Mouse (Mus musculus) heart, adult 2 months (tissue): ENCODE measurements around the gene Dse. TPM values are rescaled to one million over a fixed set of nuclear protein-coding genes. Genes with fewer than 3 reads are reported as not detected.

Source experiments
- DNase-seq, 2 experiments: peaks; one replicate each; pipeline ENCODE4 v3.0.0; 2021
- H3K27ac ChIP-seq: fragments of 200-600 bp; 2 replicates; pipeline ENCODE4 v1.8.1; 2022
- H3K27me3 ChIP-seq: fragments of 200-500 bp; 2 replicates; pipeline ENCODE4 v1.6.1; 2012; ENCODE audit warnings: mild to moderate bottlenecking, low read length, inconsistent platforms, mixed read lengths; ENCODE audit not compliant: control insufficient read depth, insufficient read depth
- H3K36me3 ChIP-seq: fragments of 200-500 bp; 2 replicates; pipeline ENCODE4 v1.6.1; 2012; ENCODE audit warnings: low read length, inconsistent platforms; ENCODE audit not compliant: control insufficient read depth, insufficient read depth
- H3K4me1 ChIP-seq: fragments of 200-500 bp; 2 replicates; pipeline ENCODE4 v1.6.1; 2011; ENCODE audit warnings: low read length; ENCODE audit not compliant: control insufficient read depth, insufficient read depth
- H3K4me3 ChIP-seq: fragments of 200-600 bp; 2 replicates; pipeline ENCODE4 v1.8.1; 2022
- H3K79me2 ChIP-seq: fragments of 200-500 bp; replicated peaks from 2 replicates; pipeline ENCODE4 v1.6.1; 2012; ENCODE audit warnings: mild to moderate bottlenecking, inconsistent platforms, low read length, moderate library complexity, mixed read lengths; ENCODE audit not compliant: control insufficient read depth, insufficient read depth
- H3K9ac ChIP-seq: fragments of 200-500 bp; 2 replicates; pipeline ENCODE4 v1.6.1; 2012; ENCODE audit warnings: low read depth, mild to moderate bottlenecking, control low read depth, inconsistent platforms, low read length, mixed read lengths
- CTCF ChIP-seq: fragments of 200-600 bp; IDR thresholded peaks from 2 replicates; pipeline ENCODE4 v1.8.1; 2022; ENCODE audit warnings: antibody characterized with exemption, mild to moderate bottlenecking, moderate library complexity
- EP300 ChIP-seq: fragments of 200-500 bp; IDR thresholded peaks from 2 replicates; pipeline ENCODE4 v1.6.1; 2011; ENCODE audit warnings: low read depth, low read length, control low read depth; ENCODE audit not compliant: insufficient read depth
- POLR2A ChIP-seq: fragments of 200-500 bp; IDR thresholded peaks from 2 replicates; pipeline ENCODE4 v1.6.1; 2011; ENCODE audit warnings: mild to moderate bottlenecking, low read depth, low read length, control low read depth; ENCODE audit not compliant: insufficient read depth
- WGBS: fragments of 180-500 bp; shearing (Covaris S2); methylation state at CpG from one replicate; pipeline ENCODE4 v1.1.7; 2018; 5-methylcytosine and 5-hydroxymethylcytosine counted together
- intact Hi-C: fragments of 180-260 bp; cut with DNase I; formaldehyde crosslinking; loops from one replicate; pipeline ENCODE4 v1.15.1; 2025
- polyA plus RNA-seq: library from polyadenylated mRNA; depleted of rRNA; stranded (reverse); fragments of >200 nt; gene quantifications from 2 replicates; pipeline ENCODE4 v1.2.3, GENCODE M21; 2012
- total RNA-seq, 2 experiments: library from RNA; stranded (reverse); gene quantifications; 2 replicates each; pipeline ENCODE4 v1.2.3; 2021

Gene Dse
- total and polyA plus RNA-seq, 3 experiments = 3.2 to 5.0 (median 4.3) TPM

DNA sequence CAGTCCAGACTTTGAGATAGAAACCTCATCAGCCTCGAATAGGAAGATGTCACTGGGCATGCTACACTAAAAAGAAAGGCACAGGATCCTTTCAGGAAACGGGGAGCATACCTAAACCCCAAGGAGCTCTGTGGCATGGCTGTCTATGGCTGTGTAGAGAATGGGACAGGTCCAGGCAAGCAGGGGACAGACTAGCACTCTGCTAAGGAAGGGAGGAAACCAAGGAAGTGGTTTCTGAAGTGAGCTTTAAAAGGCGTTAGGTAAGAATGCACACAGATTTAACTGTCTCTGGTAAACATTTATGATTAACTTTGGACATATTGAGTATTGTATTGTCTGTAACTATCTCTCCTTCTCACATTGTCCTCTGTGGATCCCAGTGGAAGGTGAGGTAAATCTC lies 10.2 kb downstream of the Dse start:
- Histone ChIP-seq H3K9ac (no peak overlapping the region), H3K27ac (no peak overlapping the region), H3K27me3 (no peaks in the 10 kb centered on the region), H3K79me2 (peaks cover 1% of the 10 kb centered on the region; the same call in 1 of the 2 replicates), H3K4me3 (no peak overlapping the region), H3K36me3 (no peaks in the 10 kb centered on the region; the same call in 1 of the 2 replicates), H3K4me1 (peaks cover 3% of the 10 kb centered on the region)
- no peak for DNase-seq
- TF ChIP-seq CTCF = no peak
- no peak for TF ChIP-seq POLR2A
- no peak for TF ChIP-seq EP300
- intact Hi-C loops = no loop called here
- WGBS = 45% methylated on average over 3 of the region's 3 CpGs

DNA sequence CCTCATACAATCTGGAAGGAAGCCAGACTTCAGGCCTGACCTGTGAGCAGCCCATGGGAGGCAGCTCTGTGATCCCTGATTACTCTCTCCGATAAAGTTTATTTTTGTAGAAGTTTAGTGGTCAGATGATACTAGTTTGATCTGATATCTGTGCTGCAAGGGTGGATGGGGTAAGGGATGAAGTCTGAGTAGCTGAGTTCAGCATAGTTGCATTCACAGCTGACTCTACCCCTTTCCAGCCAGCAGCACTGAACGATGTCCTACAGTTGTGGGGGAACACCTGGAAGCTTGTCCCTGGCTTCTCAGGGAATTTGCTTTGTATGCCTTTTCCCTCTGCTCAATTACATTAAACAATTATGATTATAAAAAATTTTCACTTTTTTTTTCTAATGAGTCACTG lies 12.6 kb downstream of the Dse start:
- H3K4me3 ChIP-seq = no peak overlapping the region
- H3K4me1 ChIP-seq = peaks cover 3% of the 10 kb centered on the region
- TF ChIP-seq POLR2A = no peak
- TF ChIP-seq CTCF = no peak
- TF ChIP-seq EP300 = no peak
- no peaks in the 10 kb centered on the region; the same call in 1 of the 2 replicates for H3K36me3 ChIP-seq
- no peak overlapping the region for H3K27ac ChIP-seq
- intact Hi-C loops = no loop called here
- peaks cover 1% of the 10 kb centered on the region; the same call in 1 of the 2 replicates for H3K79me2 ChIP-seq
- DNase-seq = no peak
- 36% methylated on average over 2 of the region's 2 CpGs for WGBS
- H3K9ac ChIP-seq = no peak overlapping the region
- H3K27me3 ChIP-seq = no peaks in the 10 kb centered on the region

DNA sequence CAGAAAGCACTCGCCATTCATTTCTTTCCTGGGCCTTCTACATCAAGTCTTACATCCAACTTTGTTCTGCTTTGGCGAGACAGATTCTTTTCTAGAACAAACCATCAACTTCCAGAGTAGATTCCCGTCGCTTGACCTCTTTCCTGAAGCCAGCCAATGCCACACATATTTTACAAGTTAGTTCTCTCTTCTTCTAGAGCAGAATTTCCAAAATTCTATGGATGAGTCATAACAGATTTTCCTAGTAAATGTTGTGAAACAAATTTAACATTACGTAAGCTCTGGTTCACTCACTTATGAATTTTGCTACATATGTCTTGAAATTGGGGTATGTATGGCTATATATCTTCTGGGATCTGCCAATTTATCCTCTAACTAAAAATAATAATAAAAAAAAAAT lies 13.0 kb downstream of the Dse start:
- Histone ChIP-seq H3K27ac (no peak overlapping the region), H3K27me3 (no peaks in the 10 kb centered on the region), H3K9ac (no peak overlapping the region), H3K79me2 (peaks cover 1% of the 10 kb centered on the region; the same call in 1 of the 2 replicates), H3K4me3 (no peak overlapping the region), H3K36me3 (no peaks in the 10 kb centered on the region; the same call in 1 of the 2 replicates), H3K4me1 (peaks cover 5% of the 10 kb centered on the region)
- DNase-seq = no peak
- TF ChIP-seq EP300 = no peak
- no peak for TF ChIP-seq POLR2A
- TF ChIP-seq CTCF = no peak
- intact Hi-C loops = no loop called here
- WGBS = 78% methylated on average over 5 of the region's 5 CpGs

DNA sequence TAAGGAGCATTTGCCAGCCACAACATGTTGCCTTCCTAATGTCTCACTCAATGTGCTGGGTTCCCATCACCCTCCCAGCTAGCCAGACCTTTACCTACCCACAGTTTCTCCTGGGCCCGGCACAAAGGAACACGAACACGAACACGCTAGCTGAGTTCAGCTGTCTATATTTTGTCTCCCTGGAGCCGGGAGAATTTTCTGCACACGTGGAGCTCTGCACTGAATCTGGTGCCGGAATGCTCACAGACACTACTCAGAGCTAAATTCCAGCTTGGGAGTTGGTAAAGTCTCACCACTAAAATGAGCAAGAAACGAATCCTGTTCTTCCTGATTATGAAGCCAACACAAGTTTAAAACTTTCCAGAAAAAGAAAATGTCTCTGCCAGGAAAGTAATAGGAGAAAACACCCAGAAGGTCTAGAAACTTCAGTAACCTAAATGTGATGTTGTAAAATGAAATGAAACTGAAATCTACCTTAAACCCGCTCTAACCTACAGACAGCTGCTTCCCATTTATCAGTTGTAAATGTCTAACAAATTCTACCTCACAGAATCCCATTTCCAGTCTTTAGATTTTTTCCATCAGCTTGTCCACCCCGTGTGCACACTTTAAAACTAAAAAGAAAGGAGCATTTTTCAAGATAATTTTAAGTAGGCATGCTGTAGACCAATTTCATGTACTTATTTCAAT lies 20.8 kb downstream of the Dse start:
- H3K4me3 ChIP-seq = no peak overlapping the region
- no peaks in the 10 kb centered on the region for H3K36me3 ChIP-seq
- WGBS = 54% methylated on average over 10 of the region's 10 CpGs
- TF ChIP-seq CTCF (no peak), POLR2A (no peak), EP300 (no peak)
- no peak overlapping the region for H3K27ac ChIP-seq
- peaks cover 1% of the 10 kb centered on the region for H3K4me1 ChIP-seq
- no peaks in the 10 kb centered on the region for H3K27me3 ChIP-seq
- DNase-seq = peak in 1 of 2 experiments; percentile 20
- no peaks in the 10 kb centered on the region for H3K79me2 ChIP-seq
- no peak overlapping the region for H3K9ac ChIP-seq
- intact Hi-C loops = no loop called here

DNA sequence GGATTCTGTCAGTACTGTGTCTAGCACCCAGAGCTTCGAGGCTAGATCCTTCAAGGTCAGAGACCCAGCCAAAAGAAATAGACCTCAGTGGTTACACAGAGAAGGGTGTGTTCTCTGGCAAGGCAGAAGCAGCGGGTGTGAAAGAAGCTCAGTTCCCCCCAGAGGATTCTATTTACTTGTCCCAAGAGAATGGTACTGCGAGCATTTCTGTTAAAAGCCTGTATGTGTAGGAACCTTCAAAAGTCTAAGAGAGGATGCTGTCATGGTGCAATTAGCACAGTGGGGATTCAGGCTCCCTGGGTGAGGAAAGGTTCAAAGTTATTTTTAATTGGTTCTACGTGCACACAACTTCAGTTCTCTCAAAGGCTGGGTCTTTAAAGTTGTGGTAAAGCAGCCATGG lies 22.0 kb downstream of the Dse start:
- no peak for DNase-seq
- H3K27me3 ChIP-seq = no peaks in the 10 kb centered on the region
- WGBS = 58% methylated on average over 4 of the region's 4 CpGs
- no peaks in the 10 kb centered on the region for H3K79me2 ChIP-seq
- intact Hi-C loops = loop anchor here (1.0 kb wide), 1 partner anchor 11 kb away; no protein-coding TSS in a partner anchor
- H3K27ac ChIP-seq = no peak overlapping the region
- H3K9ac ChIP-seq = no peak overlapping the region
- TF ChIP-seq POLR2A (no peak), EP300 (no peak), CTCF (no peak)
- H3K36me3 ChIP-seq = no peaks in the 10 kb centered on the region
- no peak overlapping the region for H3K4me3 ChIP-seq
- H3K4me1 ChIP-seq = peaks cover 1% of the 10 kb centered on the region

DNA sequence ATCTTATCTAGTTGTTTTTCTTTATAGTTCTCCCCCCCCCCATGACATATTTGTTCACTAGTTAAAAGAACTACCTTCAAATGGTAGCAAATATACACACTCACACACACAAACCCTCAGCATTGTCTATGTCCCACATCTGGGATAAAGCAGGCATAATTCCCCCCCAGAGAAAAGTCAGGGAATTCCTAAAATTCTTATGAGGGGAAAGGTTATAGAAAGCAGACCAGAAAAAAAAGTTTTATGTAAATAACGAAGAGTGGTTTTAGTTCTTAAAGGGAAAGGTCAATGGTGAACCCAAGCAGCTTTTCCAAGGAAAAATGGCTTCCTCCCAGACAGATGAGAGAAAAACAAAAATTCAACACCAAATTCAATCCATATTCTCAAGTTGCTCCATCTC lies 22.6 kb downstream of the Dse start:
- no peak for DNase-seq
- Histone ChIP-seq H3K27me3 (no peaks in the 10 kb centered on the region), H3K4me3 (no peak overlapping the region), H3K27ac (no peak overlapping the region), H3K9ac (no peak overlapping the region), H3K36me3 (no peaks in the 10 kb centered on the region), H3K4me1 (peaks cover 1% of the 10 kb centered on the region), H3K79me2 (no peaks in the 10 kb centered on the region)
- 43% methylated on average over 1 of the region's 1 CpGs for WGBS
- intact Hi-C loops = loop anchor here (1.0 kb wide), 1 partner anchor 11 kb away; no protein-coding TSS in a partner anchor
- no peak for TF ChIP-seq CTCF
- no peak for TF ChIP-seq POLR2A
- TF ChIP-seq EP300 = no peak
